Mouse (Mus musculus): ENCODE results near the gene Tsks. TPM values are rescaled to one million over a fixed set of nuclear protein-coding genes. Genes with fewer than 3 reads are reported as not detected.
A peak's percentile ranks its signal among the peaks of the same experiment; 100 is the strongest.

The Tsks gene
- polyA plus RNA-seq, 1 experiment = not detected

- Histone ChIP-seq H3K27me3 (ENCODE audit: control insufficient read depth, insufficient read depth, low read length) (no peaks in the 10 kb centered on the region), H3K4me1 (ENCODE audit: control insufficient read depth, insufficient read depth, insufficient read length, low read length) (no peaks in the 10 kb centered on the region), H3K4me3 (ENCODE audit: low read depth, low read length) (no peak overlapping the region), H3K36me3 (ENCODE audit: control insufficient read depth, insufficient read depth, low read length) (peaks cover 30% of the 10 kb centered on the region), H3K27ac (ENCODE audit: insufficient read depth, low read depth, low read length) (no peak overlapping the region)
- TF ChIP-seq CTCF (IDR thresholded peaks at IDR 0.05; ENCODE audit: extremely low read depth, insufficient read length, insufficient replicate concordance, low read depth, low read length) (no peak), POLR2A (IDR thresholded peaks at IDR 0.05; ENCODE audit: low read depth, low read length) (no peak)
- WGBS = 53% methylated on average over 3 of the region's 3 CpGs
Measured at GRCm38 (mm10) chr7:44918219-44918618, 24.8 kb upstream of the Tsks start.

- Histone ChIP-seq H3K27me3 (ENCODE audit: control insufficient read depth, insufficient read depth, low read length) (no peaks in the 10 kb centered on the region), H3K27ac (ENCODE audit: insufficient read depth, low read depth, low read length) (no peak overlapping the region), H3K36me3 (ENCODE audit: control insufficient read depth, insufficient read depth, low read length) (peaks cover 28% of the 10 kb centered on the region), H3K4me1 (ENCODE audit: control insufficient read depth, insufficient read depth, insufficient read length, low read length) (no peaks in the 10 kb centered on the region), H3K4me3 (ENCODE audit: low read depth, low read length) (no peak overlapping the region)
- 90% methylated on average over 5 of the region's 5 CpGs for WGBS
- TF ChIP-seq CTCF (IDR thresholded peaks at IDR 0.05; ENCODE audit: extremely low read depth, insufficient read length, insufficient replicate concordance, low read depth, low read length) (no peak), POLR2A (IDR thresholded peaks at IDR 0.05; ENCODE audit: low read depth, low read length) (no peak)
Measured at GRCm38 (mm10) chr7:44919127-44919526, 23.9 kb upstream of the Tsks start.

GRCm38 (mm10) chr7:44922530-44922929 is 20.5 kb upstream of the Tsks start:
- H3K4me1 ChIP-seq (ENCODE audit: control insufficient read depth, insufficient read depth, insufficient read length, low read length) = peaks cover 3% of the 10 kb centered on the region; the same call in 1 of the 2 replicates
- H3K27me3 ChIP-seq (ENCODE audit: control insufficient read depth, insufficient read depth, low read length) = no peaks in the 10 kb centered on the region
- H3K27ac ChIP-seq (ENCODE audit: insufficient read depth, low read depth, low read length) = no peak overlapping the region
- TF ChIP-seq CTCF (IDR thresholded peaks at IDR 0.05; ENCODE audit: extremely low read depth, insufficient read length, insufficient replicate concordance, low read depth, low read length) (no peak), POLR2A (IDR thresholded peaks at IDR 0.05; ENCODE audit: low read depth, low read length) (no peak)
- peaks cover 19% of the 10 kb centered on the region for H3K36me3 ChIP-seq (ENCODE audit: control insufficient read depth, insufficient read depth, low read length)
- no peak overlapping the region for H3K4me3 ChIP-seq (ENCODE audit: low read depth, low read length)

- H3K4me3 ChIP-seq (ENCODE audit: low read depth, low read length) = no peak overlapping the region
- WGBS = 72% methylated on average over 3 of the region's 3 CpGs
- H3K4me1 ChIP-seq (ENCODE audit: control insufficient read depth, insufficient read depth, insufficient read length, low read length) = peaks cover 8% of the 10 kb centered on the region; the same call in 1 of the 2 replicates
- no peak for TF ChIP-seq POLR2A (IDR thresholded peaks at IDR 0.05; ENCODE audit: low read depth, low read length)
- TF ChIP-seq CTCF (IDR thresholded peaks at IDR 0.05; ENCODE audit: extremely low read depth, insufficient read length, insufficient replicate concordance, low read depth, low read length) = peak; percentile 35; the same call in 1 of the 2 replicates
- no peaks in the 10 kb centered on the region for H3K27me3 ChIP-seq (ENCODE audit: control insufficient read depth, insufficient read depth, low read length)
- H3K27ac ChIP-seq (ENCODE audit: insufficient read depth, low read depth, low read length) = no peak overlapping the region
- H3K36me3 ChIP-seq (ENCODE audit: control insufficient read depth, insufficient read depth, low read length) = peaks cover 18% of the 10 kb centered on the region
Measured at GRCm38 (mm10) chr7:44925468-44925867, 17.5 kb upstream of the Tsks start.

GRCm38 (mm10) chr7:44928570-44928969 is 14.4 kb upstream of the Tsks start:
- Histone ChIP-seq H3K27ac (ENCODE audit: insufficient read depth, low read depth, low read length) (no peak overlapping the region), H3K27me3 (ENCODE audit: control insufficient read depth, insufficient read depth, low read length) (no peaks in the 10 kb centered on the region), H3K4me3 (ENCODE audit: low read depth, low read length) (peak overlapping the region; percentile 92), H3K4me1 (ENCODE audit: control insufficient read depth, insufficient read depth, insufficient read length, low read length) (peaks cover 8% of the 10 kb centered on the region; the same call in 1 of the 2 replicates), H3K36me3 (ENCODE audit: control insufficient read depth, insufficient read depth, low read length) (peaks cover 9% of the 10 kb centered on the region)
- TF ChIP-seq POLR2A (IDR thresholded peaks at IDR 0.05; ENCODE audit: low read depth, low read length) (no peak), CTCF (IDR thresholded peaks at IDR 0.05; ENCODE audit: extremely low read depth, insufficient read length, insufficient replicate concordance, low read depth, low read length) (no peak)
- 0% methylated on average over 1 of the region's 1 CpGs for WGBS

- peaks cover 8% of the 10 kb centered on the region; the same call in 1 of the 2 replicates for H3K4me1 ChIP-seq (ENCODE audit: control insufficient read depth, insufficient read depth, insufficient read length, low read length)
- peak within 1 kb of the TSS; percentile 92 for H3K4me3 ChIP-seq (ENCODE audit: low read depth, low read length)
- H3K27me3 ChIP-seq (ENCODE audit: control insufficient read depth, insufficient read depth, low read length) = no peaks in the 10 kb centered on the region
- peaks cover 3% of the 10 kb centered on the region; the same call in 1 of the 2 replicates for H3K36me3 ChIP-seq (ENCODE audit: control insufficient read depth, insufficient read depth, low read length)
- peak within 1 kb of the TSS; percentile 72 for H3K27ac ChIP-seq (ENCODE audit: insufficient read depth, low read depth, low read length)
- TF ChIP-seq CTCF (IDR thresholded peaks at IDR 0.05; ENCODE audit: extremely low read depth, insufficient read length, insufficient replicate concordance, low read depth, low read length) (0 out of 2 replicates have a peak, but pooled peaks have one; percentile 7), POLR2A (IDR thresholded peaks at IDR 0.05; ENCODE audit: low read depth, low read length) (peak; percentile 88; the same call in 1 of the 2 replicates)
- under 1% methylated on average over 84 of the region's 84 CpGs for WGBS
Measured at GRCm38 (mm10) chr7:44929204-44930151, 13.5 kb upstream of the Tsks start, which contains the start of gene Ap2a1. Gene Ap2a1, minus strand, starts transcription at chr7:44929496.

GRCm38 (mm10) chr7:44938680-44939079 is 4.3 kb upstream of the Tsks start:
- Histone ChIP-seq H3K27me3 (ENCODE audit: control insufficient read depth, insufficient read depth, low read length) (no peaks in the 10 kb centered on the region; the same call in 1 of the 2 replicates), H3K27ac (ENCODE audit: insufficient read depth, low read depth, low read length) (no peak overlapping the region), H3K4me3 (ENCODE audit: low read depth, low read length) (no peak overlapping the region), H3K4me1 (ENCODE audit: control insufficient read depth, insufficient read depth, insufficient read length, low read length) (no peaks in the 10 kb centered on the region), H3K36me3 (ENCODE audit: control insufficient read depth, insufficient read depth, low read length) (no peaks in the 10 kb centered on the region)
- 91% methylated on average over 4 of the region's 4 CpGs for WGBS
- TF ChIP-seq POLR2A (IDR thresholded peaks at IDR 0.05; ENCODE audit: low read depth, low read length) (no peak), CTCF (IDR thresholded peaks at IDR 0.05; ENCODE audit: extremely low read depth, insufficient read length, insufficient replicate concordance, low read depth, low read length) (no peak)
